Comparison of ENCODE assay signal across 14 mouse cellular contexts in the genomic region with DNA sequence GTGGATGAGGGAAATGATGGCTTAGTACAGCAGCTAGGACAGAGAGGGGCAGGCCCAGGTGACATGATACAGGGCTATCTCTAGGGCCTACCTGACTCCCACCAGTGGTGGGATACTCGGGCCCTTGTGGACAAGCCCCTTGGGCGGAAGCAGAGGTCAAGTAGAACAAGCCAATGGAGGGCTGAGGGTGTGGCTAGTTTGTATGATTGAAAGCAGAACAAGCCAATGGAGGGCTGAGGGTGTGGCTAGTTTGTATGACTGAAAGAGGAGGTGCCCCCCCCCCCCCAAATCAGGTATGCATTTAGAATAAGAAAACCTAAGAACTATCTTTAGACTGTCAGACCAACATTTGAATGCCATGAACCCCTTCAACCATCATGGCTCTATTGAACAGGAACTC. TPM values are rescaled to one million over a fixed set of nuclear protein-coding genes. Genes with fewer than 3 reads are reported as not detected.
DNase-seq lines count a peak whose midpoint lies in the region; ATAC-seq and TF ChIP-seq lines count a peak whose summit lies in the region.
"Had no signal": no experiment of that assay in that cellular context is flagged by ENCODE, and none has a peak within 500 bp of the region (broad histone marks: within the 10 kb centered on the region; RNA-seq: fewer than 3 reads in every experiment).

No protein-coding gene starts in this region.

- H3K27me3 ChIP-seq in intestine, embryonic 15.5 days (replicated peaks): no peaks in the 10 kb centered on the region
- H3K27me3 ChIP-seq in intestine, postnatal 0 days (replicated peaks; ENCODE audit: control insufficient read depth, insufficient read depth, low read length): no peaks in the 10 kb centered on the region
- H3K27me3 ChIP-seq in ES-Bruce4 (ENCODE audit: control insufficient read depth, insufficient read depth, low read length, poor library complexity, severe bottlenecking): no peaks in the 10 kb centered on the region
- no peaks in the 10 kb centered on the region for H3K27me3 ChIP-seq in lung, embryonic 15.5 days
- H3K27me3 ChIP-seq: embryonic facial prominence, embryonic 12.5 days; hindbrain, embryonic 15.5 days had no signal

- peak overlapping the region; percentile 29; the same call in 1 of the 2 replicates for H3K27ac ChIP-seq in intestine, embryonic 15.5 days
- H3K27ac ChIP-seq in intestine, postnatal 0 days (ENCODE audit: low read depth, low read length): no peak overlapping the region
- no peak overlapping the region for H3K27ac ChIP-seq in ES-Bruce4 (ENCODE audit: insufficient read depth, low read length)
- peak overlapping the region; percentile 77 for H3K27ac ChIP-seq in lung, embryonic 15.5 days
- H3K27ac ChIP-seq: embryonic facial prominence, embryonic 12.5 days had no signal

- no peak for ATAC-seq in intestine, embryonic 15.5 days
- no peak for ATAC-seq in intestine, postnatal 0 days
- ATAC-seq in lung, embryonic 15.5 days (ENCODE audit: borderline replicate concordance, extremely low read depth, low FRiP score, low TSS enrichment): no peak
- ATAC-seq: forebrain, embryonic 14.5 days had no signal

- no peak for TF ChIP-seq EP300 in ES-Bruce4 (IDR thresholded peaks at IDR 0.05; ENCODE audit: insufficient read depth, low read depth, low read length)

- peak; percentile 46 for TF ChIP-seq POLR2A in ES-Bruce4 (IDR thresholded peaks at IDR 0.05; ENCODE audit: insufficient read depth, low read length)

- 60% methylated on average over 2 of the region's 2 CpGs for WGBS in intestine, embryonic 15.5 days
- 57% methylated on average over 2 of the region's 2 CpGs for WGBS in intestine, postnatal 0 days
- WGBS in lung, embryonic 15.5 days: 40% methylated on average over 2 of the region's 2 CpGs

- no peaks in the 10 kb centered on the region for H3K9me3 ChIP-seq in intestine, embryonic 15.5 days
- no peaks in the 10 kb centered on the region for H3K9me3 ChIP-seq in intestine, postnatal 0 days (ENCODE audit: control insufficient read depth)
- H3K9me3 ChIP-seq in ES-Bruce4 (replicated peaks; ENCODE audit: control insufficient read depth, insufficient read depth, low read length, poor library complexity, severe bottlenecking): no peaks in the 10 kb centered on the region
- no peaks in the 10 kb centered on the region for H3K9me3 ChIP-seq in lung, embryonic 15.5 days
- H3K9me3 ChIP-seq: embryonic facial prominence, embryonic 12.5 days; hindbrain, embryonic 15.5 days had no signal

- H3K4me1 ChIP-seq in intestine, embryonic 15.5 days (replicated peaks): peaks cover 17% of the 10 kb centered on the region; the same call in 1 of the 2 replicates
- H3K4me1 ChIP-seq in intestine, postnatal 0 days (replicated peaks; ENCODE audit: control insufficient read depth, insufficient read depth, low read length): no peaks in the 10 kb centered on the region
- H3K4me1 ChIP-seq in ES-Bruce4 (ENCODE audit: control insufficient read depth, insufficient read depth, low read length): peaks cover 2% of the 10 kb centered on the region
- H3K4me1 ChIP-seq in lung, embryonic 15.5 days: peaks cover 37% of the 10 kb centered on the region

- TF ChIP-seq CTCF in intestine, postnatal 0 days (IDR thresholded peaks at IDR 0.05; ENCODE audit: low read depth): no peak
- TF ChIP-seq CTCF in ES-Bruce4 (IDR thresholded peaks at IDR 0.05; ENCODE audit: low read depth, low read length): no peak

- no peaks in the 10 kb centered on the region for H3K36me3 ChIP-seq in intestine, embryonic 15.5 days
- H3K36me3 ChIP-seq in intestine, postnatal 0 days (ENCODE audit: control insufficient read depth, insufficient read depth): no peaks in the 10 kb centered on the region
- no peaks in the 10 kb centered on the region for H3K36me3 ChIP-seq in ES-Bruce4 (ENCODE audit: control insufficient read depth, insufficient read depth, low read length, poor library complexity, severe bottlenecking)
- no peaks in the 10 kb centered on the region for H3K36me3 ChIP-seq in lung, embryonic 15.5 days
- H3K36me3 ChIP-seq: embryonic facial prominence, embryonic 12.5 days; hindbrain, embryonic 15.5 days had no signal

- H3K4me2 ChIP-seq in intestine, embryonic 15.5 days (replicated peaks): no peak overlapping the region
- no peak overlapping the region for H3K4me2 ChIP-seq in intestine, postnatal 0 days (replicated peaks; ENCODE audit: low read depth)
- H3K4me2 ChIP-seq in lung, embryonic 15.5 days: peak overlapping the region; percentile 38
- H3K4me2 ChIP-seq: embryonic facial prominence, embryonic 12.5 days; hindbrain, embryonic 15.5 days had no signal

- H3K9ac ChIP-seq in intestine, embryonic 15.5 days: no peak overlapping the region
- no peak overlapping the region for H3K9ac ChIP-seq in intestine, postnatal 0 days (ENCODE audit: low read depth, low read length)
- no peak overlapping the region for H3K9ac ChIP-seq in ES-Bruce4 (ENCODE audit: low read depth, poor library complexity, severe bottlenecking)
- no peak overlapping the region for H3K9ac ChIP-seq in lung, embryonic 15.5 days
- H3K9ac ChIP-seq: embryonic facial prominence, embryonic 12.5 days; hindbrain, embryonic 15.5 days had no signal

- DNase-seq in R1 (ENCODE audit: low read depth, low spot score): peak; percentile 82
- no peak for DNase-seq in cerebellum, adult 8-10 months
- DNase-seq in c-Kit-positive CD71-positive TER-119-positive erythroid progenitor cells, embryonic 14.5 days (ENCODE audit: low spot score): no peak
- DNase-seq: cerebellum, adult 9-10 months; gastrocnemius, postnatal 36 days; layer of hippocampus, postnatal 36 days; liver had no signal

- no peak overlapping the region for H3K4me3 ChIP-seq in intestine, embryonic 15.5 days (replicated peaks)
- no peak overlapping the region for H3K4me3 ChIP-seq in intestine, postnatal 0 days (ENCODE audit: low read depth, low read length)
- peak overlapping the region; percentile 67 for H3K4me3 ChIP-seq in ES-Bruce4 (ENCODE audit: low read depth, low read length)
- H3K4me3 ChIP-seq in lung, embryonic 15.5 days: no peak overlapping the region
- H3K4me3 ChIP-seq: embryonic facial prominence, embryonic 12.5 days; hindbrain, embryonic 15.5 days had no signal

RNA-seq across cellular contexts. Expression of a gene that starts 2.4 kb away (rescaled TPM):
- polyA plus RNA-seq in intestine, embryonic 15.5 days (2015; fragmentation: Nextera tagmentation; extraction: Ambion mirVana): 113 and 124 TPM in 2 replicates
- 54.4 and 65.2 TPM in 2 replicates for polyA plus RNA-seq in intestine, postnatal 0 days (2015; fragmentation: Nextera tagmentation; extraction: Ambion mirVana)
- 37.7 and 41.1 TPM in 2 replicates for polyA plus RNA-seq in ES-Bruce4 (2011; ENCODE audit: insufficient read depth, insufficient read length, low read depth, missing spikeins)
- 339 and 341 TPM in 2 replicates for polyA plus RNA-seq in lung, embryonic 15.5 days (2015; fragmentation: Nextera tagmentation; extraction: Ambion mirVana)

RNA-seq across cellular contexts. Expression of a gene that starts 4.2 kb away (rescaled TPM):
- polyA plus RNA-seq in intestine, embryonic 15.5 days (2015; fragmentation: Nextera tagmentation; extraction: Ambion mirVana): not detected in 2 replicates
- not detected in 2 replicates for polyA plus RNA-seq in intestine, postnatal 0 days (2015; fragmentation: Nextera tagmentation; extraction: Ambion mirVana)
- polyA plus RNA-seq in ES-Bruce4 (2011; ENCODE audit: insufficient read depth, insufficient read length, low read depth, missing spikeins): not detected in 2 replicates
- polyA plus RNA-seq in lung, embryonic 15.5 days (2015; fragmentation: Nextera tagmentation; extraction: Ambion mirVana): not detected in 2 replicates
- polyA plus RNA-seq: embryonic facial prominence, embryonic 12.5 days; forebrain, embryonic 14.5 days; hindbrain, embryonic 15.5 days had no signal

RNA-seq across cellular contexts. Expression of a gene that starts 22.0 kb away (rescaled TPM):
- polyA plus RNA-seq in intestine, embryonic 15.5 days (2015; fragmentation: Nextera tagmentation; extraction: Ambion mirVana): 79.9 and 90.3 TPM in 2 replicates
- polyA plus RNA-seq in intestine, postnatal 0 days (2015; fragmentation: Nextera tagmentation; extraction: Ambion mirVana): 124 and 128 TPM in 2 replicates
- polyA plus RNA-seq in ES-Bruce4 (2011; ENCODE audit: insufficient read depth, insufficient read length, low read depth, missing spikeins): 19.7 and 21.0 TPM in 2 replicates
- polyA plus RNA-seq in lung, embryonic 15.5 days (2015; fragmentation: Nextera tagmentation; extraction: Ambion mirVana): 39.1 and 41.1 TPM in 2 replicates

RNA-seq across cellular contexts. Expression of a gene that starts 46.1 kb away (rescaled TPM):
- polyA plus RNA-seq in intestine, embryonic 15.5 days (2015; fragmentation: Nextera tagmentation; extraction: Ambion mirVana): 31.1 and 32.6 TPM in 2 replicates
- polyA plus RNA-seq in intestine, postnatal 0 days (2015; fragmentation: Nextera tagmentation; extraction: Ambion mirVana): 6.8 and 6.9 TPM in 2 replicates
- polyA plus RNA-seq in ES-Bruce4 (2011; ENCODE audit: insufficient read depth, insufficient read length, low read depth, missing spikeins): 4.9 and 5.3 TPM in 2 replicates
- 21.8 and 23.5 TPM in 2 replicates for polyA plus RNA-seq in lung, embryonic 15.5 days (2015; fragmentation: Nextera tagmentation; extraction: Ambion mirVana)

Comparison
In these comparisons a context has a peak if more than half of its experiments do, and no peak if none do; other contexts are left out.
1. H3K27ac ChIP-seq: peak in intestine, embryonic 15.5 days (single experiment) and lung, embryonic 15.5 days (single experiment); none in intestine, postnatal 0 days (single experiment) and ES-Bruce4 (single experiment).